Mouse (Mus musculus) MEL (cell line): Measurements from ENCODE around the gene Farp1. TPM values are rescaled to one million over a fixed set of nuclear protein-coding genes. Genes with fewer than 3 reads are reported as not detected.

Experiments
- DNase-seq: peaks from one replicate; pipeline ENCODE4 v3.0.0; 2011; ENCODE audit warnings: low read depth, low spot score
- H3K27ac ChIP-seq: 2 replicates; pipeline ENCODE4 v1.5.1; 2012; ENCODE audit warnings: low read depth, mild to moderate bottlenecking, control low read depth, low read length, moderate library complexity; ENCODE audit not compliant: control insufficient read depth
- H3K27me3 ChIP-seq, 2 experiments: fragments of 150-350 bp in 1 of 2; sonication (generic) in 1 of 2; 2 replicates each; pipeline ENCODE4 v1.6.1; 2012; ENCODE audit warnings: low read length in 2 of 2, mild to moderate bottlenecking in 2 of 2, improper control_type of control experiment in 1 of 2, moderate library complexity in 1 of 2; ENCODE audit not compliant: insufficient read depth in 2 of 2, control insufficient read depth in 1 of 2
- H3K36me3 ChIP-seq, 2 experiments: 2 replicates each; pipeline ENCODE4 v1.6.1; 2012 to 2014; ENCODE audit warnings: low read length in 2 of 2, improper control_type of control experiment in 1 of 2, inconsistent platforms in 1 of 2, mild to moderate bottlenecking in 1 of 2; ENCODE audit not compliant: insufficient read depth in 2 of 2, control insufficient read depth in 1 of 2
- H3K4me1 ChIP-seq, 2 experiments: fragments of 150-350 bp in 1 of 2; sonication (generic) in 1 of 2; 2 replicates each; pipeline ENCODE4 v1.6.1; 2012; ENCODE audit warnings: low read length in 2 of 2, improper control_type of control experiment in 1 of 2, mild to moderate bottlenecking in 1 of 2; ENCODE audit not compliant: insufficient read depth in 2 of 2, control insufficient read depth in 1 of 2
- H3K4me3 ChIP-seq, 2 experiments: fragments of 150-350 bp in 1 of 2; sonication (generic) in 1 of 2; 2 replicates each; pipeline ENCODE4 v1.5.1; 2012; ENCODE audit warnings: low read depth in 2 of 2, low read length in 2 of 2, mild to moderate bottlenecking in 2 of 2, moderate library complexity in 2 of 2, control low read depth in 1 of 2, improper control_type of control experiment in 1 of 2; ENCODE audit not compliant: control insufficient read depth in 1 of 2, insufficient read depth in 1 of 2
- H3K79me2 ChIP-seq: 2 replicates; pipeline ENCODE4 v1.6.1; 2012; ENCODE audit warnings: mild to moderate bottlenecking, low read length, moderate library complexity; ENCODE audit not compliant: control insufficient read depth, poor library complexity, insufficient read depth
- H3K9ac ChIP-seq: 2 replicates; pipeline ENCODE4 v1.6.1; 2012; ENCODE audit warnings: low read depth, mild to moderate bottlenecking, control low read depth, low read length, moderate library complexity; ENCODE audit not compliant: control insufficient read depth, poor library complexity, severe bottlenecking
- H3K9me3 ChIP-seq: fragments of 150-350 bp; sonication (generic); replicated peaks from 2 replicates; pipeline ENCODE4 v1.6.1; 2012; ENCODE audit warnings: mild to moderate bottlenecking, low read length, improper control_type of control experiment, moderate library complexity; ENCODE audit not compliant: insufficient read depth
- BHLHE40 ChIP-seq: IDR thresholded peaks from 2 replicates; pipeline ENCODE4 v1.6.1; 2012; ENCODE audit warnings: low read depth, mild to moderate bottlenecking, inconsistent platforms, low read length, improper control_type of control experiment, borderline replicate concordance
- CHD1 ChIP-seq: IDR thresholded peaks from 2 replicates; pipeline ENCODE4 v1.6.1; 2012; ENCODE audit warnings: low read depth, mild to moderate bottlenecking, inconsistent platforms, low read length, improper control_type of control experiment
- CHD2 ChIP-seq: IDR thresholded peaks from 2 replicates; pipeline ENCODE4 v1.6.1; 2011; ENCODE audit warnings: low read length, improper control_type of control experiment
- CTCF ChIP-seq, 3 experiments: IDR thresholded peaks in 2 of 3; conservative IDR thresholded peaks in 1 of 3; 2 replicates each; pipeline ENCODE4 v1.5.1; 2011 to 2012; ENCODE audit warnings: low read length in 3 of 3, low read depth in 2 of 3, mild to moderate bottlenecking in 2 of 3, improper control_type of control experiment in 1 of 3, inconsistent platforms in 1 of 3, mixed read lengths in 1 of 3, moderate library complexity in 1 of 3; ENCODE audit not compliant: control insufficient read depth in 1 of 3, insufficient read depth in 1 of 3, poor library complexity in 1 of 3, severe bottlenecking in 1 of 3
- E2F4 ChIP-seq: IDR thresholded peaks from 2 replicates; pipeline ENCODE4 v1.6.1; 2011; ENCODE audit warnings: low read depth, low read length, improper control_type of control experiment, borderline replicate concordance
- ELF1 ChIP-seq: IDR thresholded peaks from 2 replicates; pipeline ENCODE4 v1.6.1; 2014; ENCODE audit warnings: low read depth, mild to moderate bottlenecking, inconsistent platforms, low read length, improper control_type of control experiment, moderate library complexity
- ETS1 ChIP-seq: IDR thresholded peaks from 2 replicates; pipeline ENCODE4 v1.6.1; 2012; ENCODE audit warnings: low read depth, mild to moderate bottlenecking, inconsistent platforms, low read length, improper control_type of control experiment, moderate library complexity
- GABPA ChIP-seq: IDR thresholded peaks from 2 replicates; pipeline ENCODE4 v1.6.1; 2012; ENCODE audit warnings: low read depth, mild to moderate bottlenecking, inconsistent platforms, low read length, improper control_type of control experiment, moderate library complexity
- JUND ChIP-seq: IDR thresholded peaks from 2 replicates; pipeline ENCODE4 v1.6.1; 2011; ENCODE audit warnings: low read depth, mild to moderate bottlenecking, improper control_type of control experiment, low read length
- MAFK ChIP-seq: IDR thresholded peaks from 2 replicates; pipeline ENCODE4 v1.6.1; 2011; ENCODE audit warnings: low read depth, mild to moderate bottlenecking, low read length, improper control_type of control experiment, borderline replicate concordance
- MXI1 ChIP-seq: IDR thresholded peaks from 2 replicates; pipeline ENCODE4 v1.6.1; 2011; ENCODE audit warnings: mild to moderate bottlenecking, low read depth, low read length, improper control_type of control experiment
- MYB ChIP-seq: IDR thresholded peaks from 2 replicates; pipeline ENCODE4 v1.6.1; 2011; ENCODE audit warnings: mild to moderate bottlenecking, low read depth, low read length, improper control_type of control experiment
- MYC ChIP-seq: IDR thresholded peaks from 2 replicates; pipeline ENCODE4 v1.6.1; 2011; ENCODE audit warnings: low read depth, mild to moderate bottlenecking, low read length, improper control_type of control experiment, moderate library complexity
- NELFE ChIP-seq: IDR thresholded peaks from 2 replicates; pipeline ENCODE4 v1.6.1; 2011; ENCODE audit warnings: low read depth, low read length, improper control_type of control experiment
- NRF1 ChIP-seq: IDR thresholded peaks from 2 replicates; pipeline ENCODE4 v1.6.1; 2014; ENCODE audit warnings: low read depth, mild to moderate bottlenecking, inconsistent platforms, low read length, improper control_type of control experiment, moderate library complexity; ENCODE audit not compliant: poor library complexity, insufficient read depth, severe bottlenecking
- POLR2AphosphoS5 ChIP-seq: IDR thresholded peaks from 2 replicates; pipeline ENCODE4 v1.6.1; 2012; ENCODE audit warnings: low read depth, borderline replicate concordance, mild to moderate bottlenecking, inconsistent platforms, low read length, moderate library complexity, mixed read lengths
- RAD21 ChIP-seq: IDR thresholded peaks from 2 replicates; pipeline ENCODE4 v1.6.1; 2011; ENCODE audit warnings: mild to moderate bottlenecking, low read depth, low read length, improper control_type of control experiment
- SIN3A ChIP-seq: IDR thresholded peaks from 2 replicates; pipeline ENCODE4 v1.6.1; 2012; ENCODE audit warnings: low read length, improper control_type of control experiment, inconsistent platforms
- SMC3 ChIP-seq: IDR thresholded peaks from 2 replicates; pipeline ENCODE4 v1.6.1; 2011; ENCODE audit warnings: low read depth, low read length, improper control_type of control experiment
- TCF12 ChIP-seq: IDR thresholded peaks from 2 replicates; pipeline ENCODE4 v1.6.1; 2014; ENCODE audit warnings: low read depth, mild to moderate bottlenecking, inconsistent platforms, low read length, improper control_type of control experiment, moderate library complexity
- UBTF ChIP-seq: IDR thresholded peaks from 2 replicates; pipeline ENCODE4 v1.6.1; 2012; ENCODE audit warnings: low read depth, mild to moderate bottlenecking, inconsistent platforms, low read length, improper control_type of control experiment, moderate library complexity, borderline replicate concordance; ENCODE audit not compliant: insufficient read depth
- USF1 ChIP-seq: IDR thresholded peaks from 2 replicates; pipeline ENCODE4 v1.6.1; 2014; ENCODE audit warnings: low read depth, mild to moderate bottlenecking, inconsistent platforms, low read length, improper control_type of control experiment, moderate library complexity
- ZC3H11A ChIP-seq: IDR thresholded peaks from 2 replicates; pipeline ENCODE4 v1.6.1; 2012; ENCODE audit warnings: low read depth, mild to moderate bottlenecking, inconsistent platforms, low read length, improper control_type of control experiment
- ZKSCAN1 ChIP-seq: IDR thresholded peaks from 2 replicates; pipeline ENCODE4 v1.6.1; 2012; ENCODE audit warnings: low read depth, mild to moderate bottlenecking, inconsistent platforms, low read length, improper control_type of control experiment, moderate library complexity
- ZMIZ1 ChIP-seq: IDR thresholded peaks from 2 replicates; pipeline ENCODE4 v1.6.1; 2012; ENCODE audit warnings: low read depth, mild to moderate bottlenecking, inconsistent platforms, low read length, improper control_type of control experiment, moderate library complexity
- polyA plus RNA-seq, 2 experiments: library from polyadenylated mRNA; stranded (reverse) in 1 of 2; unstranded in 1 of 2; fragments of >175 nt in 1 of 2; fragments of >200 nt in 1 of 2; gene quantifications; 2 replicates each; pipeline versions ENCODE4 v1.2.1 to v1.2.4; 2012; ENCODE audit warnings: low replicate concordance in 2 of 2, low read depth in 1 of 2; ENCODE audit not compliant: insufficient read length in 2 of 2, insufficient read depth in 1 of 2, missing spikeins in 1 of 2
- total RNA-seq: library from RNA; depleted of rRNA; stranded (reverse); fragments of 300-350 nt; gene quantifications from 2 replicates; pipeline ENCODE4 v1.2.3, GENCODE M21; 2012

Gene Farp1
- total and polyA plus RNA-seq, 3 experiments: 0.62 to 1.1 TPM; not detected in 1

- H3K27ac ChIP-seq: no peak overlapping the region
- no peaks in the 10 kb centered on the region for H3K9me3 ChIP-seq
- H3K4me1 ChIP-seq: peaks cover 0 to 3% of the 10 kb centered on the region in 2 experiments; a peak in 1 of 4 replicates
- TF ChIP-seq TCF12: no peak
- no peak for TF ChIP-seq CHD2
- TF ChIP-seq MAFK: no peak
- TF ChIP-seq UBTF: no peak
- TF ChIP-seq BHLHE40: no peak
- TF ChIP-seq MYB: no peak
- no peak for TF ChIP-seq ZKSCAN1
- peak; percentile 43 for TF ChIP-seq SMC3
- TF ChIP-seq GABPA: no peak
- TF ChIP-seq POLR2AphosphoS5: no peak
- TF ChIP-seq ZC3H11A: no peak
- peak in 2 of 3 experiments; percentile 35 to 57; a peak in 4 of 6 replicates for TF ChIP-seq CTCF (IDR thresholded peaks at IDR 0.05 in 2 of 3, conservative IDR thresholded peaks at IDR 0.05 in 1 of 3; ENCODE audit: control insufficient read depth in 1 of 3, insufficient read depth in 1 of 3, low read depth in 2 of 3, low read length in 3 of 3, poor library complexity in 1 of 3, severe bottlenecking in 1 of 3)
- no peak for TF ChIP-seq E2F4
- TF ChIP-seq NRF1: no peak
- no peak for TF ChIP-seq ZMIZ1
- TF ChIP-seq RAD21: peak; percentile 4
- TF ChIP-seq CHD1: no peak
- no peak for TF ChIP-seq MYC
- TF ChIP-seq ELF1: no peak
- TF ChIP-seq JUND: no peak
- TF ChIP-seq USF1: no peak
- no peak for TF ChIP-seq SIN3A
- TF ChIP-seq ETS1: no peak
- TF ChIP-seq MXI1: no peak
- TF ChIP-seq NELFE: no peak
- TF ChIP-seq, all 39 proteins: peak for 3
- Histone ChIP-seq H3K79me2 (no peaks in the 10 kb centered on the region), H3K4me3 (no peak overlapping the region), H3K9ac (no peak overlapping the region), H3K27me3 (no peaks in the 10 kb centered on the region), H3K36me3 (no peaks in the 10 kb centered on the region)
- DNase-seq: peak; percentile 23
These were observed 185.7 kb downstream of the Farp1 start for GRCm38 (mm10) chr14:121220723-121221122.
